ENCODE assay signal across 9 mouse cellular contexts in the genomic region with DNA sequence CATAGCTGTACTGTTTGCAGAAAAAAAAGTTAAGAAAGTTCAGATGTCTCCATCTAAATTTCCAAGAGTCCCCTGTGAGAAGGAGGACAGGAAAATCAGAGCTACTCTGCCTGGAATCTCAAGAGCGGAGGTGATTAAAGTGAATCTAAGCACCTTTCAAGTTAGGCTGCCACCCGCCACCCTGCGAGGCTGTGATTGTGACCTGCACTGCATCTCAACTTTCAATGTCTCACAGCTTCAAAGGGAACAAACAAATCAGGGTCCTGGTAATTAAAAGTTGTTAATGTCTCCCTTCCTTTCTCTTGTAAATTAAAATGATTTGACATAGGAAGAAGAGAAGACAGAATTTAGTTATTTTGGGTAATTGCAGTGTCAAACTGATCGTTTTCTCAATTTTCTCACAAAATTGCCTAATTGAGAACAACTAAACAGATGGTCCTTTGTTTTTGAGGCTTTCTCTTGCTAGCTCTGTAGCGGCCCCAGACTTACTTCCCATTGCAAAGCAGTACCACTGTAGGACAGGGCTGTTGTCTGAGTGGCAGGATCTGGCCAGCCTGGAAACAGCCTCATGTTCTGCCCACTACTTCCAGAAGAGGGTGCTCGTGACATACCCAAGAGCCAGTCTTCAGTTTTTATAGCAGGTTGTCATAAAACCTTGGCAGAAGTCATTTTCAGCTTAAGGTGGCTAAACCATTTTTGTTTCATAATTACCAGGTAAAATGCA.
A peak's percentile ranks its signal among the peaks of the same experiment; 100 is the strongest.
DNase-seq lines count a peak whose midpoint lies in the region; ATAC-seq and TF ChIP-seq lines count a peak whose summit lies in the region.
"Had no signal": no experiment of that assay in that cellular context is flagged by ENCODE, and none has a peak within 500 bp of the region (broad histone marks: within the 10 kb centered on the region; RNA-seq: fewer than 3 reads in every experiment).

No protein-coding gene starts in this region.

- WGBS in liver, postnatal 0 days (ENCODE audit: insufficient replicate concordance) = 35% methylated on average over 6 of the region's 6 CpGs

- no peak overlapping the region for H3K9ac ChIP-seq in liver, postnatal 0 days (replicated peaks)
- H3K9ac ChIP-seq: limb, embryonic 15.5 days had no signal

- no peaks in the 10 kb centered on the region for H3K4me1 ChIP-seq in liver, postnatal 0 days (ENCODE audit: insufficient read depth)
- H3K4me1 ChIP-seq: limb, embryonic 15.5 days had no signal

- H3K9me3 ChIP-seq in liver, postnatal 0 days (ENCODE audit: low read length) = no peaks in the 10 kb centered on the region
- H3K9me3 ChIP-seq: limb, embryonic 15.5 days had no signal

- TF ChIP-seq CTCF in liver, postnatal 0 days (IDR thresholded peaks at IDR 0.05; ENCODE audit: low read depth) = peak; percentile 77

- no peaks in the 10 kb centered on the region for H3K27me3 ChIP-seq in liver, postnatal 0 days (ENCODE audit: insufficient read depth, low read length)
- H3K27me3 ChIP-seq: limb, embryonic 15.5 days had no signal

- no peak overlapping the region for H3K4me2 ChIP-seq in liver, postnatal 0 days (ENCODE audit: low read depth, low read length)
- H3K4me2 ChIP-seq: limb, embryonic 15.5 days had no signal

- no peak for TF ChIP-seq EP300 in liver, postnatal 0 days (IDR thresholded peaks at IDR 0.05; ENCODE audit: low read depth)

- no peak overlapping the region for H3K27ac ChIP-seq in liver, postnatal 0 days (ENCODE audit: low read depth)
- H3K27ac ChIP-seq: limb, embryonic 15.5 days had no signal

- no peak overlapping the region for H3K4me3 ChIP-seq in liver, postnatal 0 days (ENCODE audit: low read depth, low read length)
- H3K4me3 ChIP-seq: limb, embryonic 15.5 days had no signal

- peak; percentile 56; the same call in 1 of the 2 replicates for ATAC-seq in liver, postnatal 0 days

- H3K36me3 ChIP-seq in liver, postnatal 0 days (replicated peaks; ENCODE audit: insufficient read depth, low read length) = no peaks in the 10 kb centered on the region
- H3K36me3 ChIP-seq: limb, embryonic 15.5 days had no signal

- peak; percentile 23 for DNase-seq in urinary bladder, postnatal 14 days (ENCODE audit: low spot score)
- DNase-seq in urinary bladder, adult 2 months (ENCODE audit: low spot score) = no peak
- DNase-seq in cerebellum, adult 9-10 months = peak; percentile 24
- DNase-seq in frontal cortex, postnatal 14 days (ENCODE audit: low spot score in 2 of 2) = peak; percentile 27 to 65
- peak; percentile 55 to 70 for DNase-seq in kidney, postnatal 36 days
- peak; percentile 57 for DNase-seq in liver, postnatal 0 days
- peak; percentile 2 for DNase-seq in ovary, postnatal 10 days (ENCODE audit: low spot score)
- DNase-seq in T-cell, adult 2 months (ENCODE audit: low spot score) = no peak

Comparison
In these comparisons a context has a peak if more than half of its experiments do, and no peak if none do; other contexts are left out.
1. DNase-seq: peak in urinary bladder, postnatal 14 days (single experiment), cerebellum, adult 9-10 months (single experiment), frontal cortex, postnatal 14 days (2 of 2), kidney, postnatal 36 days (2 of 2), liver, postnatal 0 days (single experiment) and ovary, postnatal 10 days (single experiment); none in urinary bladder, adult 2 months (single experiment) and T-cell, adult 2 months (single experiment).